Mouse (Mus musculus): ENCODE measurements around the gene Cdca7l.
"Not testable (repeated sequence)": the region's sequence is repeated elsewhere in the genome, so short reads cannot be mapped to it uniquely, and the experiment has no call there.

Gene Cdca7l

GRCm38 (mm10) chr12:117803989-117804388 is at the start of gene Cdca7l:
Gene Cdca7l (plus strand): TSS chr12:117804289.
- ATAC-seq (ENCODE audit: low TSS enrichment): not testable (repeated sequence)

GRCm38 (mm10) chr12:117756010-117756409 is 48.1 kb upstream of the Cdca7l start:
- ATAC-seq (ENCODE audit: low TSS enrichment): no peak

GRCm38 (mm10) chr12:117760373-117760772 is 43.7 kb upstream of the Cdca7l start:
- ATAC-seq (ENCODE audit: low TSS enrichment): peak; percentile 57

GRCm38 (mm10) chr12:117760846-117761245 is 43.2 kb upstream of the Cdca7l start:
- ATAC-seq (ENCODE audit: low TSS enrichment): no peak

GRCm38 (mm10) chr12:117761698-117762097 is 42.4 kb upstream of the Cdca7l start:
- peak; percentile 76 for ATAC-seq (ENCODE audit: low TSS enrichment)

- no peak for ATAC-seq (ENCODE audit: low TSS enrichment)
Measured at GRCm38 (mm10) chr12:117763247-117763646, 40.8 kb upstream of the Cdca7l start.

GRCm38 (mm10) chr12:117764839-117765238 is 39.2 kb upstream of the Cdca7l start:
- peak; percentile 38; the same call in 1 of the 2 replicates for ATAC-seq (ENCODE audit: low TSS enrichment)

- ATAC-seq (ENCODE audit: low TSS enrichment): peak; percentile 66; the same call in 1 of the 2 replicates
Measured at GRCm38 (mm10) chr12:117769113-117769512, 35.0 kb upstream of the Cdca7l start.

GRCm38 (mm10) chr12:117770211-117770610 is 33.9 kb upstream of the Cdca7l start:
- no peak for ATAC-seq (ENCODE audit: low TSS enrichment)

GRCm38 (mm10) chr12:117771156-117771555 is 32.9 kb upstream of the Cdca7l start:
- ATAC-seq (ENCODE audit: low TSS enrichment): no peak

- peak; percentile 90 for ATAC-seq (ENCODE audit: low TSS enrichment)
Measured at GRCm38 (mm10) chr12:117772638-117773037, 31.5 kb upstream of the Cdca7l start.

GRCm38 (mm10) chr12:117776841-117777240 is 27.2 kb upstream of the Cdca7l start:
- ATAC-seq (ENCODE audit: low TSS enrichment): no peak

- no peak for ATAC-seq (ENCODE audit: low TSS enrichment)
Measured at GRCm38 (mm10) chr12:117781360-117781759, 22.7 kb upstream of the Cdca7l start.

GRCm38 (mm10) chr12:117783426-117783825 is 20.7 kb upstream of the Cdca7l start:
- ATAC-seq (ENCODE audit: low TSS enrichment): no peak

GRCm38 (mm10) chr12:117786621-117787020 is 17.5 kb upstream of the Cdca7l start:
- no peak for ATAC-seq (ENCODE audit: low TSS enrichment)

GRCm38 (mm10) chr12:117788513-117789011 is 15.5 kb upstream of the Cdca7l start:
- no peak for ATAC-seq (ENCODE audit: low TSS enrichment)

GRCm38 (mm10) chr12:117789017-117789416 is 15.1 kb upstream of the Cdca7l start:
- no peak for ATAC-seq (ENCODE audit: low TSS enrichment)

GRCm38 (mm10) chr12:117795303-117795702 is 8.8 kb upstream of the Cdca7l start:
- ATAC-seq (ENCODE audit: low TSS enrichment): no peak

GRCm38 (mm10) chr12:117805576-117805975 is 1.5 kb downstream of the Cdca7l start:
- ATAC-seq (ENCODE audit: low TSS enrichment): no peak

GRCm38 (mm10) chr12:117806007-117806451 is 1.9 kb downstream of the Cdca7l start:
- ATAC-seq (ENCODE audit: low TSS enrichment): 0 out of 2 replicates have a peak, but pooled peaks have one; percentile 38

- no peak for ATAC-seq (ENCODE audit: low TSS enrichment)
Measured at GRCm38 (mm10) chr12:117806470-117806869, 2.4 kb downstream of the Cdca7l start.

- peak; percentile 38; the same call in 1 of the 2 replicates for ATAC-seq (ENCODE audit: low TSS enrichment)
Measured at GRCm38 (mm10) chr12:117807637-117808036, 3.5 kb downstream of the Cdca7l start.

- no peak for ATAC-seq (ENCODE audit: low TSS enrichment)
Measured at GRCm38 (mm10) chr12:117808355-117809326, 4.6 kb downstream of the Cdca7l start.

Measured in frontal cortex, adult (tissue).